ENCODE assay signal across 11 mouse cellular contexts in genomic region chr10:70149093-70149492, GRCm38 (mm10). TPM values are rescaled to one million over a fixed set of nuclear protein-coding genes. Genes with fewer than 3 reads are reported as not detected.
DNase-seq lines count a peak whose midpoint lies in the region; ATAC-seq and TF ChIP-seq lines count a peak whose summit lies in the region.
"Had no signal": no experiment of that assay in that cellular context is flagged by ENCODE, and none has a peak within 500 bp of the region (broad histone marks: within the 10 kb centered on the region; RNA-seq: fewer than 3 reads in every experiment).

No protein-coding gene starts in this region.

- no peak for ATAC-seq in hindbrain, embryonic 14.5 days (ENCODE audit: low FRiP score)
- ATAC-seq in heart, embryonic 15.5 days (replicated peaks; ENCODE audit: insufficient number of reproducible peaks, insufficient read depth, low FRiP score, low read depth), result no peak
- no peak for ATAC-seq in limb, embryonic 11.5 days (ENCODE audit: insufficient number of reproducible peaks, low FRiP score, low TSS enrichment, low read depth)
- ATAC-seq in forebrain, embryonic 16.5 days, result no peak

- peaks cover 9% of the 10 kb centered on the region; the same call in 1 of the 2 replicates for H3K9me3 ChIP-seq in hindbrain, embryonic 10.5 days
- H3K9me3 ChIP-seq in hindbrain, embryonic 14.5 days (ENCODE audit: control insufficient read depth, low read length), result 0 out of 2 replicates have a peak, but pooled peaks cover 3% of the 10 kb centered on the region
- H3K9me3 ChIP-seq in heart, embryonic 15.5 days (replicated peaks), result no peaks in the 10 kb centered on the region
- H3K9me3 ChIP-seq in limb, embryonic 11.5 days (ENCODE audit: control insufficient read depth, low read length), result peaks cover 3% of the 10 kb centered on the region; the same call in 1 of the 2 replicates
- H3K9me3 ChIP-seq in forebrain, embryonic 16.5 days (ENCODE audit: control insufficient read depth, low read length), result 0 out of 2 replicates have a peak, but pooled peaks cover 2% of the 10 kb centered on the region

- no peak overlapping the region for H3K4me2 ChIP-seq in hindbrain, embryonic 14.5 days (replicated peaks)
- no peak overlapping the region for H3K4me2 ChIP-seq in heart, embryonic 15.5 days
- no peak overlapping the region for H3K4me2 ChIP-seq in limb, embryonic 11.5 days (ENCODE audit: low read depth, severe bottlenecking)
- H3K4me2 ChIP-seq in forebrain, embryonic 16.5 days (ENCODE audit: low read length), result no peak overlapping the region

- peaks cover 40% of the 10 kb centered on the region for H3K4me1 ChIP-seq in hindbrain, embryonic 10.5 days (replicated peaks)
- peaks cover 13% of the 10 kb centered on the region; the same call in 1 of the 2 replicates for H3K4me1 ChIP-seq in hindbrain, embryonic 14.5 days (replicated peaks; ENCODE audit: control insufficient read depth, insufficient read depth, low read length)
- peaks cover 43% of the 10 kb centered on the region for H3K4me1 ChIP-seq in heart, embryonic 15.5 days (replicated peaks)
- H3K4me1 ChIP-seq in limb, embryonic 11.5 days (ENCODE audit: control insufficient read depth, insufficient read depth, low read length), result peaks cover 18% of the 10 kb centered on the region
- H3K4me1 ChIP-seq in forebrain, embryonic 16.5 days (replicated peaks; ENCODE audit: control insufficient read depth, insufficient read depth, low read length), result 0 out of 2 replicates have a peak, but pooled peaks cover 2% of the 10 kb centered on the region

- intact Hi-C loops in gastrocnemius, postnatal 14 days (cut with DNase I; ENCODE audit: low total_unique reads), result no loop called here

- WGBS in hindbrain, embryonic 10.5 days, result 30% methylated on average over 7 of the region's 7 CpGs
- 36% methylated on average over 7 of the region's 7 CpGs for WGBS in hindbrain, embryonic 14.5 days
- WGBS in heart, embryonic 15.5 days, result 20% methylated on average over 7 of the region's 7 CpGs
- 10% methylated on average over 7 of the region's 7 CpGs for WGBS in limb, embryonic 11.5 days
- 55% methylated on average over 7 of the region's 7 CpGs for WGBS in forebrain, embryonic 16.5 days

- DNase-seq in hindbrain, embryonic 10.5 days (ENCODE audit: low spot score), result peak; percentile 58
- DNase-seq in hindbrain, embryonic 14.5 days (ENCODE audit: low spot score), result no peak
- peak; percentile 34 for DNase-seq in brain, embryonic 14.5 days (ENCODE audit: low read depth)
- peak; percentile 48 for DNase-seq in limb, embryonic 11.5 days (ENCODE audit: low spot score)
- no peak for DNase-seq in gastrocnemius, postnatal 14 days
- no peak for DNase-seq in thymus, postnatal 36 days
- DNase-seq: gastrocnemius, postnatal 36 days had no signal

- TF ChIP-seq CTCF in brain, embryonic 14.5 days (IDR thresholded peaks at IDR 0.05; ENCODE audit: borderline replicate concordance, extremely low read depth, insufficient read depth, insufficient read length), result no peak

- peaks cover 89% of the 10 kb centered on the region for H3K36me3 ChIP-seq in hindbrain, embryonic 10.5 days
- H3K36me3 ChIP-seq in hindbrain, embryonic 14.5 days (replicated peaks; ENCODE audit: control insufficient read depth, insufficient read depth), result peaks cover 17% of the 10 kb centered on the region
- H3K36me3 ChIP-seq in heart, embryonic 15.5 days, result peaks cover 24% of the 10 kb centered on the region
- peaks cover 8% of the 10 kb centered on the region for H3K36me3 ChIP-seq in limb, embryonic 11.5 days (ENCODE audit: control insufficient read depth, insufficient read depth, low read length)
- H3K36me3 ChIP-seq in forebrain, embryonic 16.5 days (ENCODE audit: control insufficient read depth, insufficient read depth), result peaks cover 11% of the 10 kb centered on the region

- H3K4me3 ChIP-seq in hindbrain, embryonic 10.5 days, result no peak overlapping the region
- no peak overlapping the region for H3K4me3 ChIP-seq in hindbrain, embryonic 14.5 days (replicated peaks; ENCODE audit: low read length)
- no peak overlapping the region for H3K4me3 ChIP-seq in heart, embryonic 15.5 days
- no peak overlapping the region for H3K4me3 ChIP-seq in limb, embryonic 11.5 days (ENCODE audit: low read depth, low read length)
- H3K4me3 ChIP-seq in forebrain, embryonic 16.5 days (replicated peaks; ENCODE audit: low read length), result no peak overlapping the region

- no peaks in the 10 kb centered on the region for H3K27me3 ChIP-seq in hindbrain, embryonic 10.5 days (ENCODE audit: insufficient read depth, poor library complexity, severe bottlenecking)
- H3K27me3 ChIP-seq in hindbrain, embryonic 14.5 days (ENCODE audit: control insufficient read depth, insufficient read depth, low read length), result no peaks in the 10 kb centered on the region
- no peaks in the 10 kb centered on the region for H3K27me3 ChIP-seq in heart, embryonic 15.5 days
- no peaks in the 10 kb centered on the region for H3K27me3 ChIP-seq in limb, embryonic 11.5 days (ENCODE audit: control insufficient read depth, insufficient read depth, low read length)
- no peaks in the 10 kb centered on the region for H3K27me3 ChIP-seq in forebrain, embryonic 16.5 days (replicated peaks; ENCODE audit: control insufficient read depth, insufficient read depth, low read length)

- H3K9ac ChIP-seq in hindbrain, embryonic 14.5 days, result no peak overlapping the region
- H3K9ac ChIP-seq in heart, embryonic 15.5 days, result no peak overlapping the region
- H3K9ac ChIP-seq in limb, embryonic 11.5 days (ENCODE audit: low read length), result no peak overlapping the region
- no peak overlapping the region for H3K9ac ChIP-seq in forebrain, embryonic 16.5 days (replicated peaks; ENCODE audit: low read depth, low read length)

- peak overlapping the region; percentile 35; the same call in 1 of the 2 replicates for H3K27ac ChIP-seq in hindbrain, embryonic 10.5 days
- no peak overlapping the region for H3K27ac ChIP-seq in hindbrain, embryonic 14.5 days
- H3K27ac ChIP-seq in heart, embryonic 15.5 days, result peak overlapping the region; percentile 1; the same call in 1 of the 2 replicates
- H3K27ac ChIP-seq in limb, embryonic 11.5 days (replicated peaks; ENCODE audit: low read depth, low read length), result no peak overlapping the region
- no peak overlapping the region for H3K27ac ChIP-seq in forebrain, embryonic 16.5 days (ENCODE audit: low read length)

- no peak for TF ChIP-seq POLR2A in brain, embryonic 14.5 days (IDR thresholded peaks at IDR 0.05; ENCODE audit: borderline replicate concordance, extremely low read depth, insufficient read depth, insufficient read length, poor library complexity, severe bottlenecking)

RNA-seq across cellular contexts. Expression of gene Ccdc6, which starts 52.2 kb away (rescaled TPM):
- 14.2 and 18.2 TPM in 2 replicates for polyA plus RNA-seq in hindbrain, embryonic 10.5 days (2016; fragmentation: Nextera tagmentation; extraction: Ambion mirVana)
- polyA plus RNA-seq in hindbrain, embryonic 14.5 days (2014; fragmentation: Nextera tagmentation; extraction: Ambion mirVana), result 29.6 and 30.1 TPM in 2 replicates
- 27.6 and 44.2 TPM in 2 replicates for polyA plus RNA-seq in brain, embryonic 14.5 days (2012; rRNA removed)
- polyA plus RNA-seq in heart, embryonic 15.5 days (2015; fragmentation: Nextera tagmentation; extraction: Ambion mirVana), result 13.8 and 15.7 TPM in 2 replicates
- polyA plus RNA-seq in limb, embryonic 11.5 days (2014; fragmentation: Nextera tagmentation; extraction: Ambion mirVana), result 21.1 and 22.6 TPM in 2 replicates
- polyA plus RNA-seq in forebrain, embryonic 16.5 days (2015; fragmentation: Nextera tagmentation; extraction: Ambion mirVana), result 16.1 and 18.1 TPM in 2 replicates
- total RNA-seq in gastrocnemius, postnatal 14 days (2021), result 10 to 100 TPM; 69.5 to 75.2 TPM

RNA-seq across cellular contexts. Expression of gene Mrln, which starts 55.4 kb away (rescaled TPM):
- 0.71 and 1.2 TPM in 2 replicates for polyA plus RNA-seq in hindbrain, embryonic 10.5 days (2016; fragmentation: Nextera tagmentation; extraction: Ambion mirVana)
- 0.55 and 0.59 TPM in 2 replicates for polyA plus RNA-seq in hindbrain, embryonic 14.5 days (2014; fragmentation: Nextera tagmentation; extraction: Ambion mirVana)
- 0.82 and 1.2 TPM in 2 replicates for polyA plus RNA-seq in brain, embryonic 14.5 days (2012; rRNA removed)
- polyA plus RNA-seq in heart, embryonic 15.5 days (2015; fragmentation: Nextera tagmentation; extraction: Ambion mirVana), result 0.76 and 0.98 TPM in 2 replicates
- polyA plus RNA-seq in limb, embryonic 11.5 days (2014; fragmentation: Nextera tagmentation; extraction: Ambion mirVana), result 9.9 and 10.4 TPM in 2 replicates
- polyA plus RNA-seq in forebrain, embryonic 16.5 days (2015; fragmentation: Nextera tagmentation; extraction: Ambion mirVana), result not detected in 2 replicates
- 100 to 1,000 TPM in 1 of 2 experiments, 10 to 100 TPM in 1; 97.0 to 105 TPM for total RNA-seq in gastrocnemius, postnatal 14 days (2021)
- total RNA-seq: ES-E14; left cerebral cortex, postnatal 14 days had no signal

Comparison
In these comparisons a context has a peak if more than half of its experiments do, and no peak if none do; other contexts are left out.
1. DNase-seq: peak in hindbrain, embryonic 10.5 days (single experiment), brain, embryonic 14.5 days (single experiment) and limb, embryonic 11.5 days (single experiment); none in hindbrain, embryonic 14.5 days (single experiment), gastrocnemius, postnatal 14 days (single experiment) and thymus, postnatal 36 days (0 of 2).
2. H3K27ac ChIP-seq: peak in hindbrain, embryonic 10.5 days (single experiment) and heart, embryonic 15.5 days (single experiment); none in hindbrain, embryonic 14.5 days (single experiment), limb, embryonic 11.5 days (single experiment) and forebrain, embryonic 16.5 days (single experiment).